8 mouse cellular contexts compared by ENCODE assay signal in the genomic region with DNA sequence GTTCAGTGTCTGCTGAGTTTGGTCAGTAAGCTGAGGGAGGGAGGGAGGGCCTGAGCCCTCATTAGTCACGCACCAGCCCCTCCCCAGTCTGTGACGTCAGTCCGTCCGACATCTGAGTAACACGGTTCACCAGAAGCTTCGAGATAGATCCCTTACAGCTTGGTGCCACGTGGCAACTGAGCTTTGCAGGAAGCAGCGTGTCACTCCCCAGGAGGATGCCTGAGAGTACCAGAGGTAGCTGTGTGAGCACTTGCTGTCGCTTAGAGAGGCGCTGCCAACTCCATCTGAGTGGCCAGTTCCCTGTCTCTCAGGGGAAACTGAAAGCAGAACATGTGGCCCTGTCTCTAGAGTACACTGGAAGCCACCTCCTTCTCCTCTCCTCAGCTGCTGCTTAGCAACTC. TPM values are rescaled to one million over a fixed set of nuclear protein-coding genes. Genes with fewer than 3 reads are reported as not detected.
DNase-seq lines count a peak whose midpoint lies in the region; ATAC-seq lines count a peak whose summit lies in the region.

No protein-coding gene starts in this region.

- WGBS in hindbrain, embryonic 11.5 days, result 53% methylated on average over 10 of the region's 10 CpGs
- WGBS in hindbrain, embryonic 13.5 days, result 48% methylated on average over 10 of the region's 10 CpGs
- 46% methylated on average over 10 of the region's 10 CpGs for WGBS in embryonic facial prominence, embryonic 11.5 days
- 58% methylated on average over 10 of the region's 10 CpGs for WGBS in limb, embryonic 10.5 days

- no peaks in the 10 kb centered on the region for H3K27me3 ChIP-seq in hindbrain, embryonic 11.5 days (ENCODE audit: control insufficient read depth, insufficient read depth, low read length)
- no peaks in the 10 kb centered on the region for H3K27me3 ChIP-seq in hindbrain, embryonic 13.5 days
- H3K27me3 ChIP-seq in embryonic facial prominence, embryonic 11.5 days (ENCODE audit: control insufficient read depth, insufficient read depth, low read length), result no peaks in the 10 kb centered on the region
- no peaks in the 10 kb centered on the region for H3K27me3 ChIP-seq in limb, embryonic 10.5 days (ENCODE audit: low read depth, poor library complexity, severe bottlenecking)

- no peaks in the 10 kb centered on the region for H3K36me3 ChIP-seq in hindbrain, embryonic 11.5 days (ENCODE audit: control insufficient read depth, insufficient read depth, low read length)
- H3K36me3 ChIP-seq in hindbrain, embryonic 13.5 days, result peaks cover 27% of the 10 kb centered on the region
- no peaks in the 10 kb centered on the region for H3K36me3 ChIP-seq in embryonic facial prominence, embryonic 11.5 days (replicated peaks; ENCODE audit: control insufficient read depth, insufficient read depth, low read depth, low read length)
- H3K36me3 ChIP-seq in limb, embryonic 10.5 days, result peaks cover 66% of the 10 kb centered on the region

- DNase-seq in hindbrain, embryonic 11.5 days (ENCODE audit: low spot score), result peak; percentile 23
- peak; percentile 87 for DNase-seq in Muller cell, postnatal 12 days (ENCODE audit: inconsistent ontology term)
- peak; percentile 53 for DNase-seq in embryonic facial prominence, embryonic 11.5 days (ENCODE audit: low spot score)
- peak; percentile 42 for DNase-seq in limb, embryonic 10.5 days (ENCODE audit: low spot score)
- no peak for DNase-seq in right cerebral cortex, postnatal 36 days (ENCODE audit: low spot score in 2 of 2)
- DNase-seq in frontal cortex, postnatal 14 days (ENCODE audit: low spot score in 2 of 2), result no peak

- ATAC-seq in hindbrain, embryonic 11.5 days (ENCODE audit: low FRiP score), result no peak
- no peak for ATAC-seq in hindbrain, embryonic 13.5 days (ENCODE audit: low FRiP score)
- peak; percentile 26; the same call in 1 of the 2 replicates for ATAC-seq in embryonic facial prominence, embryonic 11.5 days (replicated peaks; ENCODE audit: insufficient number of reproducible peaks, low FRiP score, low TSS enrichment, low read depth)
- peak; percentile 76 for ATAC-seq in neutrophil, adult 5-6 weeks (ENCODE audit: extremely low read depth, insufficient number of reproducible peaks, low FRiP score, poor library complexity, severe bottlenecking)

- H3K9ac ChIP-seq in hindbrain, embryonic 11.5 days (ENCODE audit: low read depth, low read length), result no peak overlapping the region
- H3K9ac ChIP-seq in hindbrain, embryonic 13.5 days, result no peak overlapping the region
- no peak overlapping the region for H3K9ac ChIP-seq in embryonic facial prominence, embryonic 11.5 days (replicated peaks; ENCODE audit: low read length)

- no peaks in the 10 kb centered on the region for H3K9me3 ChIP-seq in hindbrain, embryonic 11.5 days (ENCODE audit: control insufficient read depth, low read length)
- no peaks in the 10 kb centered on the region for H3K9me3 ChIP-seq in hindbrain, embryonic 13.5 days
- no peaks in the 10 kb centered on the region for H3K9me3 ChIP-seq in embryonic facial prominence, embryonic 11.5 days (replicated peaks; ENCODE audit: control insufficient read depth, low read length)
- H3K9me3 ChIP-seq in limb, embryonic 10.5 days (replicated peaks), result no peaks in the 10 kb centered on the region

- no peak overlapping the region for H3K4me2 ChIP-seq in hindbrain, embryonic 11.5 days (replicated peaks; ENCODE audit: low read depth, low read length)
- no peak overlapping the region for H3K4me2 ChIP-seq in hindbrain, embryonic 13.5 days
- no peak overlapping the region for H3K4me2 ChIP-seq in embryonic facial prominence, embryonic 11.5 days (ENCODE audit: low read depth, low read length)

- H3K27ac ChIP-seq in hindbrain, embryonic 11.5 days (ENCODE audit: low read depth, low read length), result no peak overlapping the region
- H3K27ac ChIP-seq in hindbrain, embryonic 13.5 days, result no peak overlapping the region
- H3K27ac ChIP-seq in embryonic facial prominence, embryonic 11.5 days (replicated peaks; ENCODE audit: low read depth, low read length), result no peak overlapping the region
- H3K27ac ChIP-seq in limb, embryonic 10.5 days, result 0 out of 2 replicates have a peak overlapping the region, but pooled peaks have one; percentile 58

- no peak overlapping the region for H3K4me3 ChIP-seq in hindbrain, embryonic 11.5 days (ENCODE audit: low read depth, low read length)
- no peak overlapping the region for H3K4me3 ChIP-seq in hindbrain, embryonic 13.5 days
- no peak overlapping the region for H3K4me3 ChIP-seq in embryonic facial prominence, embryonic 11.5 days (ENCODE audit: low read depth, low read length)
- no peak overlapping the region for H3K4me3 ChIP-seq in limb, embryonic 10.5 days

- no peaks in the 10 kb centered on the region for H3K4me1 ChIP-seq in hindbrain, embryonic 11.5 days (replicated peaks; ENCODE audit: control insufficient read depth, insufficient read depth, low read length)
- H3K4me1 ChIP-seq in hindbrain, embryonic 13.5 days (replicated peaks), result peaks cover 13% of the 10 kb centered on the region
- H3K4me1 ChIP-seq in embryonic facial prominence, embryonic 11.5 days (ENCODE audit: control insufficient read depth, insufficient read depth, low read length), result no peaks in the 10 kb centered on the region
- peaks cover 23% of the 10 kb centered on the region for H3K4me1 ChIP-seq in limb, embryonic 10.5 days

RNA-seq across cellular contexts. Expression of a gene that starts 49.8 kb away (rescaled TPM):
- polyA plus RNA-seq in hindbrain, embryonic 11.5 days (2014; fragmentation: Nextera tagmentation; extraction: Ambion mirVana), result 87.2 and 88.3 TPM in 2 replicates
- 100 and 103 TPM in 2 replicates for polyA plus RNA-seq in hindbrain, embryonic 13.5 days (2015; fragmentation: Nextera tagmentation; extraction: Ambion mirVana)
- polyA plus RNA-seq in embryonic facial prominence, embryonic 11.5 days (2014; fragmentation: Nextera tagmentation; extraction: Ambion mirVana), result 93.8 and 106 TPM in 2 replicates
- polyA plus RNA-seq in limb, embryonic 10.5 days (2016; fragmentation: Nextera tagmentation; extraction: Ambion mirVana), result 123 and 127 TPM in 2 replicates
- total RNA-seq in neutrophil, adult 5-6 weeks (2017), result 20.0 and 21.4 TPM in 2 replicates

Comparison
In these comparisons a context has a peak if more than half of its experiments do, and no peak if none do; other contexts are left out.
1. ATAC-seq: peak in embryonic facial prominence, embryonic 11.5 days (single experiment) and neutrophil, adult 5-6 weeks (single experiment); none in hindbrain, embryonic 11.5 days (single experiment) and hindbrain, embryonic 13.5 days (single experiment).
2. DNase-seq: peak in hindbrain, embryonic 11.5 days (single experiment), Muller cell, postnatal 12 days (single experiment), embryonic facial prominence, embryonic 11.5 days (single experiment) and limb, embryonic 10.5 days (single experiment); none in right cerebral cortex, postnatal 36 days (0 of 2) and frontal cortex, postnatal 14 days (0 of 2).